Mouse (Mus musculus) myocyte (in vitro differentiated cells): Measurements from ENCODE around the gene Kif19a. TPM values are rescaled to one million over a fixed set of nuclear protein-coding genes. Genes with fewer than 3 reads are reported as not detected.

Source experiments
- H3K27me3 ChIP-seq: one replicate; pipeline ENCODE4 v1.6.1; 2011; ENCODE audit not compliant: control insufficient read depth, insufficient read depth, insufficient read length
- H3K36me3 ChIP-seq: one replicate; pipeline ENCODE4 v1.6.1; 2011; ENCODE audit not compliant: control insufficient read depth, insufficient read depth
- H3K4me2 ChIP-seq: one replicate; pipeline ENCODE4 v1.6.1; 2011; ENCODE audit warnings: low read depth, control low read depth
- H3K4me3 ChIP-seq: one replicate; pipeline ENCODE4 v1.5.1; 2011; ENCODE audit warnings: mild to moderate bottlenecking, control low read depth, moderate library complexity
- H3K79me2 ChIP-seq: one replicate; pipeline ENCODE4 v1.6.1; 2011; ENCODE audit not compliant: control insufficient read depth, insufficient read depth
- H3ac ChIP-seq: one replicate; pipeline ENCODE4 v1.6.1; 2011; ENCODE audit not compliant: control insufficient read depth, insufficient read length
- CEBPB ChIP-seq: IDR thresholded peaks from 2 replicates; pipeline ENCODE4 v1.6.1; 2011; ENCODE audit warnings: mild to moderate bottlenecking, moderate library complexity; ENCODE audit not compliant: poor library complexity, insufficient read depth, severe bottlenecking
- E2F4 ChIP-seq: IDR thresholded peaks from one replicate; pipeline ENCODE4 v1.6.1; 2011; ENCODE audit warnings: mild to moderate bottlenecking, control low read depth, moderate library complexity; ENCODE audit not compliant: insufficient read depth
- MAX ChIP-seq: IDR thresholded peaks from one replicate; pipeline ENCODE4 v1.6.1; 2011; ENCODE audit warnings: low read depth, mild to moderate bottlenecking, control low read depth
- MYOD1 ChIP-seq, 3 experiments: IDR thresholded peaks; one replicate each; pipeline ENCODE4 v1.6.1; 2011; ENCODE audit warnings: control low read depth in 2 of 3, low read depth in 2 of 3, mild to moderate bottlenecking in 2 of 3, moderate library complexity in 1 of 3; ENCODE audit not compliant: insufficient read length in 2 of 3, control insufficient read depth in 1 of 3
- MYOG ChIP-seq, 3 experiments: IDR thresholded peaks; one replicate each; pipeline ENCODE4 v1.6.1; 2011; ENCODE audit warnings: control low read depth in 2 of 3, low read depth in 2 of 3, mild to moderate bottlenecking in 2 of 3; ENCODE audit not compliant: insufficient read length in 2 of 3, control insufficient read depth in 1 of 3, insufficient read depth in 1 of 3
- POLR2A ChIP-seq: IDR thresholded peaks from one replicate; pipeline ENCODE4 v1.6.1; 2011; ENCODE audit warnings: low read depth, mild to moderate bottlenecking, control low read depth, moderate library complexity; ENCODE audit not compliant: insufficient read length
- POLR2AphosphoS2 ChIP-seq: IDR thresholded peaks from one replicate; pipeline ENCODE4 v1.6.1; 2011; ENCODE audit warnings: low read depth, control low read depth; ENCODE audit not compliant: insufficient read length
- REST ChIP-seq: IDR thresholded peaks from one replicate; pipeline ENCODE4 v1.6.1; 2011; ENCODE audit warnings: mild to moderate bottlenecking, control low read depth, moderate library complexity; ENCODE audit not compliant: insufficient read depth, insufficient read length
- SRF ChIP-seq: IDR thresholded peaks from one replicate; pipeline ENCODE4 v1.6.1; 2011; ENCODE audit warnings: low read depth; ENCODE audit not compliant: control insufficient read depth, insufficient read length
- TCF12 ChIP-seq: IDR thresholded peaks from one replicate; pipeline ENCODE4 v1.6.1; 2011; ENCODE audit warnings: mild to moderate bottlenecking, control low read depth; ENCODE audit not compliant: poor library complexity, insufficient read depth, severe bottlenecking
- TCF3 ChIP-seq: IDR thresholded peaks from one replicate; pipeline ENCODE4 v1.6.1; 2011; ENCODE audit warnings: low read depth, control low read depth; ENCODE audit not compliant: insufficient read length
- USF1 ChIP-seq: IDR thresholded peaks from one replicate; pipeline ENCODE4 v1.6.1; 2011; ENCODE audit warnings: low read depth, mild to moderate bottlenecking, control low read depth, moderate library complexity
- polyA plus RNA-seq: library from polyadenylated mRNA; unstranded; fragments of >200 nt; fragmentation: generic; extraction: Trizol; gene quantifications from one replicate; pipeline ENCODE4 v1.2.1, GENCODE M21; 2012; ENCODE audit warnings: missing spikeins

The Kif19a gene
- polyA plus RNA-seq, 1 experiment, result 5.4 TPM

DNA sequence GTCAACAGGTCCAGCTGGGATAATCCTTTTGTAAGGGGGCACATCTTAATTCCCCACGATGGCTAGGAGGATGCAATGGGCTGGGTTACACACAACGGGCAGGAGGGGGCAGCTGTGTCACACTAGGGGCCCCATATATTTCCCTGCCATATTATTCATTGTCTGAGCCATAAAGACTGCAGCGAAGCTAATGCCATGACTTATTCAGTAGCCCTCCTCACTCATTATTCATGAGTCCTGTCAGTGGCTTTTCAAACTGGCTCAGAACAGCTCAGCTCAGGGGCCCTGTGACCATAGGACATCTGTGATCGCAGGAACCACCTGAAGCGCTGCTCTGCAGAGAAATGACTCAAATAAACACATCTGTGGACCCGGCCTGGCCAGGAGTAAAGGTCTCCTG, 23.7 kb upstream of the Kif19a start:
- H3K36me3 ChIP-seq, result no peaks in the 10 kb centered on the region
- no peak overlapping the region for H3K4me2 ChIP-seq
- H3K27me3 ChIP-seq, result no peaks in the 10 kb centered on the region
- TF ChIP-seq TCF12 (no peak), MAX (no peak)
- H3K79me2 ChIP-seq, result no peaks in the 10 kb centered on the region
- no peak overlapping the region for H3ac ChIP-seq
- no peak overlapping the region for H3K4me3 ChIP-seq

DNA sequence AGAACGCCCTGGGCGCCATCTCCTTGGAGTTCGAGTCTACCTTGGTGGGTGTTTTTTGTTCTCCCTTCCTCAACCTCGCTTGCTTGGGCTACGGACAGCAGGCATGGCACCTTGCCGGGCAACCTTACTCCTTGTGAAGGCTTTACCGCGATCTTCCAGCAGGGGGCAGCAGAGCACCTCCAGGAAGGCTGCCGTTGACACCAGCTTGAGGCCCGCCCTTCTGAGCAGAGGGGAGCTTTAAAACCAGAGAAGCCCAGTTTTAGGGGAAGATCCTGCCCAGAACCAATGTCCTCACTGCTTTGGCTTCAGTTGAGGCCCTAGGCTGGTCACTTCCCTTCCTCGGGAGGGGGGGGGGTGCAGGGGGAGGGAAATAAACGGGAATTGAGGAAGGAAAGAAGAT, 20.1 kb upstream of the Kif19a start:
- H3K4me2 ChIP-seq, result peak overlapping the region; percentile 26
- no peaks in the 10 kb centered on the region for H3K27me3 ChIP-seq
- H3K36me3 ChIP-seq, result no peaks in the 10 kb centered on the region
- H3K79me2 ChIP-seq, result no peaks in the 10 kb centered on the region
- TF ChIP-seq REST (no peak), MYOG (IDR thresholded peaks at IDR 0.05; ENCODE audit: control insufficient read depth in 1 of 3, insufficient read depth in 1 of 3, insufficient read length in 2 of 3, low read depth in 2 of 3) (no peak), CEBPB (no peak), TCF12 (no peak), TCF3 (no peak), SRF (no peak), E2F4 (no peak), POLR2AphosphoS2 (no peak), MYOD1 (IDR thresholded peaks at IDR 0.05; ENCODE audit: control insufficient read depth in 1 of 3, insufficient read length in 2 of 3, low read depth in 2 of 3) (no peak), USF1 (no peak), MAX (no peak), POLR2A (no peak)
- H3ac ChIP-seq, result no peak overlapping the region
- H3K4me3 ChIP-seq, result no peak overlapping the region

DNA sequence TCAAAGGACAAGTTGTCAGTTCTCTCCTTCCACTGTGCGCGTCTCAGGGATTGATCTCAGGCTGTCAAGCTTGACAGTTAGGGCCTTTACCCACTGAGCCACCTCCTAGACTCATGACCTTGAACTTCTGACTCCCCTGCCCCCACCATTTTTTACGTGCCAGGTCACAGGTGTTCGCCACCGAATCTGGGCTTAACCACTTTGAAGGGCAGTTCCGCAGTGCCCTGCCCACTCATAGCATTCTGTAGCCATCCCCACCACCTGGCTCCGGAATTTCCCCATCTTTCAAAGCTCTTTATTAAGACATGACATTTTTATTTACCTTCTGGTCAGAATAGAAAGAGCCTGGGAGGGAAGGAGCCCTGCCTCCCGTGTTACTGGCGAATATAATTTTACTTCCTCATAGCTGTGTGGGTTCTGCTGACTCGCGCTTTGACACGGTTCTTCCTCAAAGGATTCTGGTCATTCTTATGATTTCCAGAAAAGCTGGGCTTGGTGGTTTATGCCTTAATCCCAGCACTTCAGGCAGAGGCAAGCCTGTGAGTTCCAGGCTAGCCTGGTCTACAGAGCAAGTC, 17.5 kb upstream of the Kif19a start:
- Histone ChIP-seq H3K27me3 (no peaks in the 10 kb centered on the region), H3K36me3 (no peaks in the 10 kb centered on the region), H3K4me2 (no peak overlapping the region), H3ac (no peak overlapping the region), H3K79me2 (no peaks in the 10 kb centered on the region), H3K4me3 (no peak overlapping the region)
- TF ChIP-seq MYOG (IDR thresholded peaks at IDR 0.05; ENCODE audit: control insufficient read depth in 1 of 3, insufficient read depth in 1 of 3, insufficient read length in 2 of 3, low read depth in 2 of 3), result peak in 1 of 3 experiments; percentile 53
- TF ChIP-seq CEBPB, result no peak
- TF ChIP-seq MYOD1 (IDR thresholded peaks at IDR 0.05; ENCODE audit: control insufficient read depth in 1 of 3, insufficient read length in 2 of 3, low read depth in 2 of 3), result peak in 1 of 3 experiments; percentile 54

DNA sequence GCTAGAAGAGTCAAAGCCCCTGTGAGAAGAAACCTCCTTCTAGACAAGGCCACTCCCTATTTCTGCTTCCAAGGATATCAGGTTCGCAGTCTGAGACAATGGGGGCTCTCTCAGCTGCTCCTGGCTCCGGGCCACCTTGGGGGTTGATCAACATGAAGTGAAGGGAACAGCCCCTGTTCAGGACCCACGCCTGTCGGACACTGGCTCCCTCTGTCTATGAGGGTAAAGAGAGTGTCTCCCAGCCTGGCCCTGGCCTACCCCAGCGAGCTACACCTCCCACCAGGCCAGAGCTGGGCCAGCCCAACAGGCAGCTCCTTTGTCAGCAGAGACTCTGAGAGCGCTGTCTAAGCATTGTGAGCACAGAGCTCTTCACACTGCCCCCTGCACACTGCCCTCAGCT, 4.7 kb downstream of the Kif19a start:
- peak in 1 of 3 experiments; percentile 32 for TF ChIP-seq MYOG (IDR thresholded peaks at IDR 0.05; ENCODE audit: control insufficient read depth in 1 of 3, insufficient read depth in 1 of 3, insufficient read length in 2 of 3, low read depth in 2 of 3)
- no peak for TF ChIP-seq TCF12
- Histone ChIP-seq H3K4me2 (no peak overlapping the region), H3ac (no peak overlapping the region), H3K36me3 (no peaks in the 10 kb centered on the region), H3K79me2 (no peaks in the 10 kb centered on the region), H3K4me3 (no peak overlapping the region), H3K27me3 (no peaks in the 10 kb centered on the region)

DNA sequence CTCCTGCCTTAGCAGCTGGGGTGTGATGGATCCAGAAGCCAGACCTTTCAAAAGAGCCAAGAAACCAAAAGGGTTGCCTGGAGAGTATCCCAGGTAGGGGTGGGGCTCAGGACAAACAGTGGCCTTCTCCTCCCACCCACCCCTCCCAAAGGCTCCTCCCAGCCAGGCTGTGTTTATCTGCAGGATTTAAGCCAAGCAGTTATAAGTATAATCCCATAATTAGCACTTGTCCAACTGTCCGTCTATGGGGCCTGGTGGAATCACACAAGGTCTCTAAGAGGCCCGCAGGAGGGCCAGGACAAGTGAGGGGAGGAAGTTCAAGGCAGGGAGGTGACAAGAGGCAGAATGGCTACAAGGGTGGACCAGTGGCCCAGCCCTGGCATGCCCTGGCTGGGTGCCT, 6.7 kb downstream of the Kif19a start:
- H3K36me3 ChIP-seq, result no peaks in the 10 kb centered on the region
- no peaks in the 10 kb centered on the region for H3K27me3 ChIP-seq
- TF ChIP-seq MYOD1 (IDR thresholded peaks at IDR 0.05; ENCODE audit: control insufficient read depth in 1 of 3, insufficient read length in 2 of 3, low read depth in 2 of 3), result no peak
- TF ChIP-seq TCF3, result no peak
- no peak for TF ChIP-seq USF1
- TF ChIP-seq MAX, result no peak
- no peak for TF ChIP-seq REST
- no peak for TF ChIP-seq TCF12
- TF ChIP-seq POLR2A, result no peak
- no peak for TF ChIP-seq E2F4
- no peak for TF ChIP-seq POLR2AphosphoS2
- no peak for TF ChIP-seq MYOG (IDR thresholded peaks at IDR 0.05; ENCODE audit: control insufficient read depth in 1 of 3, insufficient read depth in 1 of 3, insufficient read length in 2 of 3, low read depth in 2 of 3)
- no peak for TF ChIP-seq CEBPB
- no peak overlapping the region for H3ac ChIP-seq
- no peaks in the 10 kb centered on the region for H3K79me2 ChIP-seq
- H3K4me3 ChIP-seq, result no peak overlapping the region
- no peak overlapping the region for H3K4me2 ChIP-seq

DNA sequence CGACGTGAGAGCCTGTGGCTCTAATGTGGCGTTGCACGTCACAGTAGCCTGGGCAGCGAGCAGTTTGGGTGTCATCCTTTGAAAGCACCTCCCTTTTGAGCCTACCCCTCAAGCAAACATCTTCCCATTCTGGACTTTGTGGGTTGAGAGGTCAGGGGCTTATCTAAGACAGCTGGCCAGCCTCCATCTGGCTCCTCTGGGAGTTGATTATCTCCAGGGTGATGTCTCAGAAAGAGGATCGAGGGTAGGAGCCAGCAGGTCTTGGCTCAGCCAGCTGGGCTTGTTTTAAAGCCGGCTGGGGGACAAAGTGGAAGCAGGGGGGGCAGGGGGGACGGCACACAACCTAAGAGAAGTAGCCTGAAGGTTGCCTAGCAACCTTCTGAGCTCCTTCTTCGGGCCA, 14.9 kb downstream of the Kif19a start:
- H3K4me2 ChIP-seq, result no peak overlapping the region
- H3K27me3 ChIP-seq, result peaks cover 17% of the 10 kb centered on the region
- no peak overlapping the region for H3K4me3 ChIP-seq
- no peak overlapping the region for H3ac ChIP-seq
- TF ChIP-seq SRF (no peak), MYOD1 (IDR thresholded peaks at IDR 0.05; ENCODE audit: control insufficient read depth in 1 of 3, insufficient read length in 2 of 3, low read depth in 2 of 3) (no peak), MAX (no peak), REST (no peak), E2F4 (no peak), TCF12 (no peak), USF1 (no peak), POLR2A (no peak), CEBPB (no peak), TCF3 (no peak), POLR2AphosphoS2 (no peak), MYOG (IDR thresholded peaks at IDR 0.05; ENCODE audit: control insufficient read depth in 1 of 3, insufficient read depth in 1 of 3, insufficient read length in 2 of 3, low read depth in 2 of 3) (no peak)
- no peaks in the 10 kb centered on the region for H3K36me3 ChIP-seq
- H3K79me2 ChIP-seq, result no peaks in the 10 kb centered on the region
